Mouse (Mus musculus) telencephalon, adult 2 months (tissue): ENCODE results near the gene Cdhr2.

Experiments used
- DNase-seq: peaks from one replicate; pipeline ENCODE4 v3.0.0-alpha.2; 2011; ENCODE audit warnings: low read depth, low spot score

The Cdhr2 gene

GRCm38 (mm10) chr13:54749864-54750411 lies 48.7 kb downstream of the Cdhr2 start, which contains the start of gene Gprin1:
Gprin1 (minus strand) TSS chr13:54749874.
- no peak for DNase-seq

- no peak for DNase-seq
These were observed 49.4 kb downstream of the Cdhr2 start for GRCm38 (mm10) chr13:54750699-54751098.

GRCm38 (mm10) chr13:54752656-54753055 lies 51.4 kb downstream of the Cdhr2 start:
- peak; percentile 85 for DNase-seq

GRCm38 (mm10) chr13:54753733-54754132 lies 52.5 kb downstream of the Cdhr2 start:
- DNase-seq: no peak

- no peak for DNase-seq
These were observed 53.2 kb downstream of the Cdhr2 start for GRCm38 (mm10) chr13:54754169-54755080.

- peak; percentile 89 for DNase-seq
These were observed 54.1 kb downstream of the Cdhr2 start for GRCm38 (mm10) chr13:54755201-54755830.

GRCm38 (mm10) chr13:54756156-54756712 lies 55.0 kb downstream of the Cdhr2 start:
- DNase-seq: no peak

GRCm38 (mm10) chr13:54757093-54757830 lies 56.0 kb downstream of the Cdhr2 start:
- DNase-seq: no peak

GRCm38 (mm10) chr13:54758045-54758755 lies 56.9 kb downstream of the Cdhr2 start:
- peak; percentile 95 for DNase-seq

- DNase-seq: no peak
These were observed 57.7 kb downstream of the Cdhr2 start for GRCm38 (mm10) chr13:54758756-54759470.

- DNase-seq: no peak
These were observed 58.2 kb downstream of the Cdhr2 start for GRCm38 (mm10) chr13:54759496-54759895.

- DNase-seq: peak; percentile 95
These were observed 59.0 kb downstream of the Cdhr2 start for GRCm38 (mm10) chr13:54760164-54760795.

GRCm38 (mm10) chr13:54760906-54761305 lies 59.6 kb downstream of the Cdhr2 start:
- DNase-seq: no peak

- DNase-seq: no peak
These were observed 64.3 kb downstream of the Cdhr2 start for GRCm38 (mm10) chr13:54765281-54766191.

- DNase-seq: no peak
These were observed 65.0 kb downstream of the Cdhr2 start, which contains the start of gene Sncb for GRCm38 (mm10) chr13:54766192-54766768. Sncb (minus strand) TSS chr13:54766595.

- DNase-seq: no peak
These were observed 65.8 kb downstream of the Cdhr2 start for GRCm38 (mm10) chr13:54767012-54767411.

GRCm38 (mm10) chr13:54780592-54780991 lies 79.3 kb downstream of the Cdhr2 start:
- DNase-seq: peak; percentile 60

GRCm38 (mm10) chr13:54781086-54781485 lies 79.8 kb downstream of the Cdhr2 start:
- peak; percentile 51 for DNase-seq
